Mouse (Mus musculus) spleen, postnatal 0 days (tissue): ENCODE data around the gene B3gnt9. TPM values are rescaled to one million over a fixed set of nuclear protein-coding genes. Genes with fewer than 3 reads are reported as not detected.

ENCODE experiments used
- polyA plus RNA-seq: library from polyadenylated mRNA; unstranded; fragments of >200 nt; fragmentation: Nextera tagmentation; extraction: Ambion mirVana; gene quantifications from 2 replicates; pipeline ENCODE4 v1.2.1, GENCODE M21; 2015

B3gnt9 gene
- polyA plus RNA-seq: 10.5 and 11.8 TPM in 2 replicates

DNA sequence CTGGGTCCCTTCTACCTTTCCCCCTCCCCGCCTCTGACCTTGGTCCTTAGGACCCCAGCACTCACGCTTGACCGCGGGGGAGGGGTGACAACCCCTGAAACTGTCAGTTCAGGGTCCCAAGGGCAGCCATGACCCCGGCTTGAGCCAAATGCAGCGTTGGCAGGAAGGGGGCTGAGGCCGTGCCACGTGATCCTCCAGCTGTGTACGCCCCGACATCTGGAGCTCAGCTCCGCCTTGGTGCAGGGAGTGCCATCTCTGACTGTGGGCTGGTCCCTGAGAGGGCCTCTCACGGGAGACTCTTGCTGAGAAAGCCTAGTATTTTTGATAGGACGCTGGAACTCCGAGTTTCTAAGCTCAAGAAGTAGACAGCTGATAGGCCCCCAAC lies at the start of gene B3gnt9:
Gene B3gnt9 (minus strand): TSS at position 188 of the 385 bp plus-strand sequence.

DNA sequence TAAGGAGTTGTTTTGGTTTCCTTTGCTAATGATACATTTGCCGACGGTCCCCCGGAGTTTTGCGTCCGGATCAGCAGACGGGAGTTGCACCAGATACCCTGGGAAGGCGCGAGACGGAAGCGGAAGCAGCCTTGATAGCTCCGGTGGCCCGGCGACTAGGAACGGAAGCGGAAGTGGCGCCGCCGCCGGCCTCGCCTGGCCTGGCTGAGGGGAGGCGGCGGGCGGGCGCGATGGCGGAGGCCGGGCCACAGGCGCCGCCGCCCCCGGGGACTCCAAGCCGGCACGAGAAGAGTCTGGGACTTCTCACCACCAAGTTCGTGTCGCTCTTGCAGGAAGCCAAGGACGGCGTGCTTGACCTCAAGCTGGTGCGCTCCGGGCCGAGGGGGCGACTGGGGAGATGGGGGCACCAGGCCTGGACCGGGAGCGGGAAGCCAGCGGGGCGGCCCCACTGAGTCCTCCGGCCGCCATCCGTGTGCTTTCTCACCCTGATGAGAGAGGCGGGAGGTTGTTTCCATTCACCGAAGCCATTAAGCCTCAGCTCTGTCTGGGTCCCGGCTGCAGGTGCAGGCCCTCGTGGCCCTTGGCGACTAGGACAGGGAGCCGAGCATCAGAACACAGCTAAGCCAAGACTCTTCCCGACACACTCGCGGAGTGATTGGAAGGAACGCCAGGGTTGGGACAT lies 42.7 kb upstream of the B3gnt9 start, which contains the start of gene E2f4:
Gene E2f4 (plus strand): TSS at position 153 of the 682 bp plus-strand sequence.

DNA sequence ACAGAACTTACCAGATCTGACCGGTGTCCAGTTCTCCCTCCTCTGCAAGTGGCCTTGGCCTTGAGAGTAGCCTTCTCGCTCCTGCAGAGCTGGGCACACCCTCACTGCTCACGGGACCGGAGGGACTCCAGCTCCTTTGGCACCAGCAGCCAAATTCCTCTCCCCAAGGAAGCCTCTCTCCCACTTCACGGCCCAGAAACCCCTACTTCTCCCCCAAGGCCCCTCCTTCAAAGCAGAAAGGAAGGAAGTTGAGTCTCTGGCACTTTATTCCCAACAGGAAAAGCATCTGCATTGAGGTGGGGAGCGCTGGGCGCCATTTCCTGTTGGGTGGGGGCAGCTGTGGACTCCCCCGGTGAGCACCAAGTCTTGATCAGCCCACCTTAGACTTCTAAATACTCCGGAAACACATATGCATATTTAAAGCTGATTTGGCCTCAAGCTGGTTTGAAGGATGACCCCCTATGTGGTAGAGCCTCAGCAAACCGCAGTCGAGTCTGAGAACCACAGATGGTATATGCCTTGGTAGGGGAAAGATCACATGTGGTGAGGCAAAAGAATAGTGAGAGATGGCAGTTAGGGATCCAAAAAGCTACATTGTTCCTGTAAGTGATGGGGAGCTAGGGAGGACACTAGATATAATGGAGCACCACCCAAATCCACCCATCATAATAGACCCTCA lies 41.1 kb upstream of the B3gnt9 start, which contains the start of gene Exoc3l:
Gene Exoc3l (minus strand): TSS at position 207 of the 679 bp plus-strand sequence.

DNA sequence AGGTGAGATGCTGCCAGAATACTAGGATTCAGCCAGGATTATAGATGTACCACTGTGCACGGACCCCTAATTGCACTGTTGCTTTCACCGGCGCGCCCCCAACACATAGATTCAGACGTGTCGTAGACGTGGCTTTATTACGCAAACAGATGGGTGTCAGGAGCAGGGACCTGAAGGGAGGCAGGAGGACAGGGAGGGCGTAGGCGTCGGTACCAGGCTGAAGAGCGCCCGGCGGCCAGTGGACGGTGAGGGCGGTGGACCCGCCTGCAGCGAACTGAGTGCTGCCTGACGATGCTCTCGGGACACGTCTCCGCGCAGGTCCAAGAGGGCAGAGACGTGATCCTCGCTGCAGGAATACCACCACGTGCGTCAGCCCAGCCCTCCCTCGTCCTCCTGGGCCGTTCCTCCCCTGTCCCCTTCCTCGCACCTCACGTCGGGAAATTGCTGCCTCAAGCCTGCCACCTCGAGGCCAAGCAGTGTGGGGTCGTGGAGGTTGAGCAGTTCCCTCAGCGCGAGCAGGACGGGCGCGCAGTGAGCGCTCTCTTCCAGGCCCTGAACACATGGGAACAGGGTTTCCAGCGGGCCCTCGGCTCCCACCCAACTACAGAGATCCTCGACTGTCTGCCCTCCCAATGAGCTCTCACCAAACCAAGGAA lies 35.0 kb upstream of the B3gnt9 start, which contains the start of gene 4931428F04Rik:
Gene 4931428F04Rik (minus strand): TSS at position 60 of the 656 bp plus-strand sequence.

DNA sequence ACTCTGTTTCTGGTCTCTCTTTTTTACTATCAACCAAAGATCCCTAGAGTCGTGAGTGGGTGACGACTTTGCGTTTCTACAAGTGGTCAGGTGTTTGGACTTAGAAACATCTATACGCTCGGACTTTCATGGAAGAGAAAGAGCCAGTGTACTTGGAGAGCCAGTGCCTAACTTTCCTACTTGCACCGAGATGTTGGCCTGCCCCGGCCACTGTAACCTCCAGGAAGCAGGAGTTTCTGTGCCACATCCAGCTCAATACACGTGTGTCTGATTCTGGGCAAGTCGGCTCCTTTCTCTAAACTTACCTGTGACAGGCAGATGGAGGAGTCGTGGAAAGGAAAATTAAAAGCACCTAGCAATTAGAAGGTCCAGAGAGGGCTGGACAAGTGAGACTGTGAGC lies 20.9 kb upstream of the B3gnt9 start, which contains the start of gene Nol3:
Gene Nol3 (plus strand): TSS at position 301 of the 400 bp plus-strand sequence.

DNA sequence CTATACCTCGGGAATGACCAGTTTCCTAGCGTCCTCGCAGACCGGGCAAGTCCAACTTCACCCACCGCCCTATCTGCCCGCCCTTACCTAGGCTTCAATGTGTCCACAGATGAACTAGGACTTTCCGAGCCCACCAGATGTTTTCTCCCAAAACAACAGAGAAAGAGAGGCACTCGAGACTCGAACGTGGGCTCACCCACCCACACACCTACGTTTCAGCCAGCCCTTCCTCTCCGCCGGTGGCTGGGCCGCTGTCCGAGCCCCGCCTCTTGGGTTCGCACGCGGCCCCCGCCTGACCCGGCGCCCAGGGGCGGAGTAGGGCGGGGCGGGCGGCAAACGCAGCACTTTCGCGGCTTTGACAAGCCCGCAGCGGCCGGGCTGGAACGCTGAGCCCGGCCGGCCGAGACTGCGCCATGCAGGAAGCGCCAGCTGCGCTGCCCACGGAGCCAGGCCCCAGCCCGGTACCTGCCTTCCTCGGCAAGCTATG lies 14.6 kb upstream of the B3gnt9 start, which contains the start of gene Hsf4:
Gene Hsf4 (plus strand): TSS at position 341 of the 487 bp plus-strand sequence.

DNA sequence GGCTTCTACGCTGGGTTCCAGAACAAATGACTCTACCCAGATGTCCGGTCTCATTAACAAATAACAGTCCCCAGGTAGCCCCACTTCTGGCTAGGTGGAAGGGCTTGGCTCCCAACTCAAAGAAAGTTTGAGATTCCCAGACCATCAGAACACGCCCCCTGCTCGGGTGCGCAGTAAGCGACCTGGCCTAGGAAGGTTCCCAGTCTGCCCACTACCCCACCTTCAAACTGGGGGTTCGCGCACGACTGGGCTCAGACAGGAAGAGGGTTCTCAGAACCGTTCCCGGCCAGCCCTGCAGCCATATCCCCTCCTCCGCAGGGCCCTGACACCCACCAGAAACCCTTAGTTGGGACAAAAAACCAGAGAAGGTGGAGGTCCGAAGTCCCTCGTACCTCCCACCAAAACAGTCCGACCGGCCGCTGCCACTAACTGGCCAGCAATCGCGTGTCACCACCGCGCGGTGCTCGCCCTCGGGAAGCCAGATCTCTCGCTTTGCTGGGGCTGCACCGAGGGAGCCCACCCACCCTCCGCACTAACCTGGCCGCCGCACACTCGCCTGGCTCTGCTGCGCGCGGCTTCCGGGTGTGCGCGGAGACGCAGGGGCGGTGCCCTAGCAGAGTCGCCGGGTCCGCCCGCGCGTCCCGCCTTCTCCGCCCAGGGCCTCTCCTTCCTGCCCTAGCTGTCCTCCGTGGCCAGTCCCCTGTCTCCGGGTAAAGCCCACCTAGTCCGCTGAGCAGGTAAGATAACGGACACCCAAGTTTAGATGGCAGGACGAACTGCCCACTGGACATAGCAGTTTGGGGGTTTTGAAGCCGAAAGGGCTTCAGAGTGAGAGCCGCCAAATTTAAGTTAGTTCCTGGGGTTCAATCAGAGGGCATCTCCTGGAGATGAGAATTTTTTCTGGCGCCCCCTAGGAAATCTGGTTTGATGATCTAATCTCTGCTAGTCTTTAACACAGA lies 9.3 kb upstream of the B3gnt9 start, which contains the start of the genes Tradd and Fbxl8:
Gene Tradd (minus strand): TSS at position 586 of the 959 bp plus-strand sequence.
Gene Fbxl8 (plus strand): TSS at position 625 of the 959 bp plus-strand sequence.

DNA sequence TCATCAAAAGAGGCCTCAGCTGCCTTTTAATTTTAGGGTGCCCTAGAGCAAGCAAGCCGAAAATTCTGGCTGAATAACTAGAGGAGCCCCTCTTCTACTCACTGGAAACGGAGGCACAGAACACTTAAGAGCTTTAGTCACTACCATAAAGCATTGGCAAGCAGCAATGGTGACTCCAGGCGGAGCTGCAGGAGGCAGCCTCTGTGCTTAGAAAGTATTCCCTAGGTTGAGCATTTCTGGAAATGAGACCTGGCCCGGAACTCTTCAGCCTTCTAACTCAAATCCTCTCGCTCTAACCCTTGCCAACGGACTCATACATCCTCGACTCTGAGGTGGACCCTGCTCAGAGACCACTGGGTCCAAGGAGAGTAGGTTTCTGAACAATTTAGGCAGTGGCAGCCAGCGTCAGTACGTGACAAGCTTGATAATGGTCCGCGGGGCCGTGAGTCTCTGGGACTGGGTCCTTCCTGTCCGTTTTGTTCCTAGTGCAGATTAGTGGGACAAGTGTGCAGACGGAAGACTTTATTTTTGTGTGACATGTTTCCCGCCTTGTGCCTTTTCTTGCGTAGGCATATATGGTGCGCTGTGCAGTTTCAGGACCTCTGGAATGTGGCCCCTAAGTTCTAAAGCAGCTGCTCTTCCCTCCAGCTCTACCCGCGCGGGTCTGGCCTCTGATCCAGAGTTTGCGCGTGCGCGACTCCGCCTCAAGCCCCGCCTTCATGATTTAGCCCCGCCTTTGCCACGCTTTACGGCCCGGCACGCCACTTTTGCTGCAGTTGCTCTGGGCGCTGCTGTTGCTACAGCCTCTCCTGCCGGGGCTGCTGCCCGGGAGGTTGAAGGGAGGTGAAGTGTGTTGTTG lies 30.3 kb downstream of the B3gnt9 start, which contains the start of gene D230025D16Rik:
Gene D230025D16Rik (plus strand): TSS at position 733 of the 859 bp plus-strand sequence.

Other genes starting within 250 kb of the B3gnt9 start
- gene Ces3a, start 206.6 kb downstream of the B3gnt9 start, polyA plus RNA-seq: 0.17 TPM in 1 of 2 replicates, not detected in the other
- gene Ces3b, start 171.4 kb downstream of the B3gnt9 start, polyA plus RNA-seq: not detected in 2 replicates
- not detected in 2 replicates for gene Ces4a, start 123.4 kb downstream of the B3gnt9 start, polyA plus RNA-seq
- gene Cbfb, start 84.5 kb downstream of the B3gnt9 start, polyA plus RNA-seq: 21.4 and 26.8 TPM in 2 replicates
- gene D230025D16Rik, start 30.0 kb downstream of the B3gnt9 start, polyA plus RNA-seq: 15.8 and 16.8 TPM in 2 replicates
- 22.9 and 26.6 TPM in 2 replicates for gene Tradd, start 9.5 kb upstream of the B3gnt9 start, polyA plus RNA-seq
- 2.6 and 3.6 TPM in 2 replicates for gene Fbxl8, start 9.5 kb upstream of the B3gnt9 start, polyA plus RNA-seq
- gene Hsf4, start 14.6 kb upstream of the B3gnt9 start, polyA plus RNA-seq: 0.12 and 0.21 TPM in 2 replicates
- gene Nol3, start 21.0 kb upstream of the B3gnt9 start, polyA plus RNA-seq: 0.14 and 0.45 TPM in 2 replicates
- gene 4931428F04Rik, start 34.7 kb upstream of the B3gnt9 start, polyA plus RNA-seq: 1.3 and 1.7 TPM in 2 replicates
- gene Exoc3l, start 40.9 kb upstream of the B3gnt9 start, polyA plus RNA-seq: 15.2 and 18.2 TPM in 2 replicates
- gene E2f4, start 42.5 kb upstream of the B3gnt9 start, polyA plus RNA-seq: 152 and 167 TPM in 2 replicates
- gene Elmo3, start 50.4 kb upstream of the B3gnt9 start, polyA plus RNA-seq: 2.6 and 3.1 TPM in 2 replicates
- 11.9 and 15.2 TPM in 2 replicates for gene Lrrc29, start 71.1 kb upstream of the B3gnt9 start, polyA plus RNA-seq
- 125 and 129 TPM in 2 replicates for gene Tmem208, start 71.2 kb upstream of the B3gnt9 start, polyA plus RNA-seq
- 4.2 and 4.6 TPM in 2 replicates for gene Fhod1, start 92.8 kb upstream of the B3gnt9 start, polyA plus RNA-seq
- gene Slc9a5, start 93.7 kb upstream of the B3gnt9 start, polyA plus RNA-seq: 0.69 and 0.89 TPM in 2 replicates
- 0.11 and 0.12 TPM in 2 replicates for gene Plekhg4, start 118.1 kb upstream of the B3gnt9 start, polyA plus RNA-seq
- 0.15 TPM in 1 of 2 replicates, not detected in the other for gene Kctd19, start 158.3 kb upstream of the B3gnt9 start, polyA plus RNA-seq
- gene Lrrc36, start 158.4 kb upstream of the B3gnt9 start, polyA plus RNA-seq: 0.25 and 0.44 TPM in 2 replicates
- 6.6 and 9.6 TPM in 2 replicates for gene Tppp3, start 216.4 kb upstream of the B3gnt9 start, polyA plus RNA-seq
- gene Zdhhc1, start 241.7 kb upstream of the B3gnt9 start, polyA plus RNA-seq: 6.8 and 10.3 TPM in 2 replicates